Mouse (Mus musculus) lung, postnatal 10 days (tissue): ENCODE measurements around the gene Olfr1008.
"Not testable (repeated sequence)": the region's sequence is repeated elsewhere in the genome, so short reads cannot be mapped to it uniquely, and the experiment has no call there.

Experiments used
- DNase-seq: peaks from one replicate; pipeline ENCODE4 v3.0.0; 2021

Olfr1008 gene

GRCm38 (mm10) chr2:85689131-85689530 lies at the start of gene Olfr1008:
Gene Olfr1008 (plus strand): TSS chr2:85689431.
- DNase-seq, result no peak

- no peak for DNase-seq
These were observed 38.6 kb upstream of the Olfr1008 start, which contains the start of gene Olfr1002 for GRCm38 (mm10) chr2:85650604-85651003. Gene Olfr1002 (minus strand): TSS chr2:85650704.

- not testable (repeated sequence) for DNase-seq
These were observed 24.9 kb upstream of the Olfr1008 start, which contains the start of gene Olfr154 for GRCm38 (mm10) chr2:85664355-85664754. Gene Olfr154 (minus strand): TSS chr2:85664455.

- DNase-seq, result no peak
These were observed 10.6 kb upstream of the Olfr1008 start, which contains the start of gene Olfr1006 for GRCm38 (mm10) chr2:85678667-85679066. Gene Olfr1006 (minus strand): TSS chr2:85678767.

GRCm38 (mm10) chr2:85710680-85711079 lies 21.4 kb downstream of the Olfr1008 start:
- not testable (repeated sequence) for DNase-seq

GRCm38 (mm10) chr2:85711159-85711558 lies 21.9 kb downstream of the Olfr1008 start:
- DNase-seq, result no peak

GRCm38 (mm10) chr2:85715119-85715518 lies 25.9 kb downstream of the Olfr1008 start, which contains the start of gene Olfr1009:
Gene Olfr1009 (plus strand): TSS chr2:85715419.
- DNase-seq, result no peak

- peak; percentile 5 for DNase-seq
These were observed 36.6 kb downstream of the Olfr1008 start for GRCm38 (mm10) chr2:85725793-85726192.
